Mouse (Mus musculus) cerebellum, adult 2 months (tissue): Measurements from ENCODE around the gene Ski. TPM values are rescaled to one million over a fixed set of nuclear protein-coding genes. Genes with fewer than 3 reads are reported as not detected.

Experiments used
- DNase-seq, 2 experiments: peaks; one replicate each; pipeline ENCODE4 v3.0.0; 2021
- H3K27ac ChIP-seq: fragments of 200-500 bp; 2 replicates; pipeline ENCODE4 v1.5.1; 2012; ENCODE audit warnings: low read length, control low read depth, inconsistent platforms; ENCODE audit not compliant: insufficient read depth
- H3K27me3 ChIP-seq: fragments of 200-500 bp; 2 replicates; pipeline ENCODE4 v1.6.1; 2012; ENCODE audit warnings: inconsistent platforms, mild to moderate bottlenecking, low read length, moderate library complexity; ENCODE audit not compliant: control insufficient read depth, insufficient read depth
- H3K4me1 ChIP-seq: fragments of 200-500 bp; 2 replicates; pipeline ENCODE4 v1.6.1; 2011; ENCODE audit warnings: low read length; ENCODE audit not compliant: control insufficient read depth, insufficient read depth
- H3K4me3 ChIP-seq: fragments of 200-500 bp; replicated peaks from 2 replicates; pipeline ENCODE3; 2011; ENCODE audit warnings: mild to moderate bottlenecking, low read depth, low read length, control low read depth; ENCODE audit not compliant: insufficient read depth
- CTCF ChIP-seq: fragments of 200-500 bp; IDR thresholded peaks from 2 replicates; pipeline ENCODE4 v1.5.1; 2011; ENCODE audit warnings: low read depth, mild to moderate bottlenecking, control low read depth, low read length, moderate library complexity, borderline replicate concordance; ENCODE audit not compliant: insufficient read depth
- POLR2A ChIP-seq: fragments of 200-500 bp; IDR thresholded peaks from 2 replicates; pipeline ENCODE4 v1.6.1; 2011; ENCODE audit warnings: low read length, control low read depth, borderline replicate concordance; ENCODE audit not compliant: insufficient read depth
- whole genome bisulfite sequencing: fragments of 180-500 bp; shearing (Covaris S2); methylation state at CpG from one replicate; pipeline ENCODE4 v1.1.7; 2018; 5-methylcytosine and 5-hydroxymethylcytosine counted together
- polyA plus RNA-seq: library from polyadenylated mRNA; depleted of rRNA; stranded (reverse); fragments of >200 nt; gene quantifications from 2 replicates; pipeline ENCODE4 v1.2.3, GENCODE M21; 2012

Gene Ski
- polyA plus RNA-seq, 1 experiment, result 87.2 TPM

DNA sequence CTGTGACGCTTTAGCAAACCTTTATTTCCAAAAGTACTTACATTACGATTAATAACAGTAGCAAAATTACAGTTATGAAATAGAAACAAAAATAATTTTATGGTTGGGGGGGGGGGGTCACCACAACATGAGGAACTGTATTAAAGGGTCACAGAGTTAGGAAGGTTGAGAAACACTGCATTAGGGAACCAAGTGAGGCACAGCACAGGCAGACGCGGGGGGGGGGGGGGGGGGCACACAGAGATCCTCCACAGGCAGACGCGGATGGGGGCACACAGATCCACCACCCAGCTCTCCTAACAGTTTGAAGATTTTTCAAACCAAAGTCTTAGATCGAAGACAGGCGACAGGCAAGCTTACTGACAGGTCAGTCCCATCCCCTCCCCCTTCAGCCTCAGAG, 15.9 kb downstream of the Ski start:
- H3K4me3 ChIP-seq, result no peak overlapping the region
- no peaks in the 10 kb centered on the region for H3K27me3 ChIP-seq
- DNase-seq, result no peak
- WGBS, result 32% methylated on average over 8 of the region's 8 CpGs
- no peak overlapping the region for H3K27ac ChIP-seq
- peaks cover 86% of the 10 kb centered on the region for H3K4me1 ChIP-seq
- TF ChIP-seq POLR2A (no peak), CTCF (no peak)

DNA sequence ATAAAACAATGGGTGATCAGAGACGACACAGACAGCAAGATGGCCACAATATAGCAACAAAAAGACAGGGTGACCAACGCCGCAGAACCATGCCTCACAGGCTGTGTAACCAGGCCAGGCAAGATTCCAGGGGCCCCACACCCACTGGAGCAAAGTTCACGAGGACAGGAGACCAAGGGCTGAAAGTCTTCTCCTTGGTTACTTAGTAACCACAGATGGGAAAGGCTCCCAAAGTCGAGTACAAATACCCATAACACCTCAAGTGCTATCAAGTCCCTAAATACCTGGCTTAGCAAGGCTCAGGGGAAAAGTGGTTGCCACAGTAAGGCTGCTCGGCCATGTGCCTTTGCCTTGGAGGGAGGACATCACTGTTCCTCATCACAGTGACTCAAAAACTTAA, 16.5 kb downstream of the Ski start:
- DNase-seq, result no peak
- H3K27me3 ChIP-seq, result no peaks in the 10 kb centered on the region
- H3K27ac ChIP-seq, result no peak overlapping the region
- no peak for TF ChIP-seq POLR2A
- no peak for TF ChIP-seq CTCF
- WGBS, result 9% methylated on average over 6 of the region's 6 CpGs
- peaks cover 81% of the 10 kb centered on the region for H3K4me1 ChIP-seq
- no peak overlapping the region for H3K4me3 ChIP-seq

DNA sequence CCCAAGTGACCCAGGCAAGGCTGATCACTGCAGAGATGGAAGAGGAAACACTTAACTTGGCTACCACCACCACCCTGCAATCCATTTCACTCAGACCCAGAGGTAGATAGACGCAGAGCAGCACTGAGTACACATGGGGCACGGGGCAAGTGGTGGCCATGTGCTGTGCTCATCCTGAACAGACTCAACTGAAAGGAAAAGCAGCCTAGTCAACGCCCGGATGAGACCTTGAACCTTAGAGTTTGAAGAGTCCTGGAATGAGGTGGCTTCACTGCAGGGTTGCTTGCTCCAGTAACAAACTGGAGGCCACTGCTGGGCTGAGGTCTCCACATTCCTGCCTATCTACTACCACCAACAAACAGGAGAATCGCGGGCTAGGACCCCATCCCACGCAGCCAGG, 20.6 kb downstream of the Ski start:
- H3K4me3 ChIP-seq, result no peak overlapping the region
- DNase-seq, result no peak
- no peak overlapping the region for H3K27ac ChIP-seq
- TF ChIP-seq CTCF, result no peak
- H3K27me3 ChIP-seq, result no peaks in the 10 kb centered on the region
- peaks cover 70% of the 10 kb centered on the region for H3K4me1 ChIP-seq
- WGBS, result 43% methylated on average over 7 of the region's 7 CpGs

DNA sequence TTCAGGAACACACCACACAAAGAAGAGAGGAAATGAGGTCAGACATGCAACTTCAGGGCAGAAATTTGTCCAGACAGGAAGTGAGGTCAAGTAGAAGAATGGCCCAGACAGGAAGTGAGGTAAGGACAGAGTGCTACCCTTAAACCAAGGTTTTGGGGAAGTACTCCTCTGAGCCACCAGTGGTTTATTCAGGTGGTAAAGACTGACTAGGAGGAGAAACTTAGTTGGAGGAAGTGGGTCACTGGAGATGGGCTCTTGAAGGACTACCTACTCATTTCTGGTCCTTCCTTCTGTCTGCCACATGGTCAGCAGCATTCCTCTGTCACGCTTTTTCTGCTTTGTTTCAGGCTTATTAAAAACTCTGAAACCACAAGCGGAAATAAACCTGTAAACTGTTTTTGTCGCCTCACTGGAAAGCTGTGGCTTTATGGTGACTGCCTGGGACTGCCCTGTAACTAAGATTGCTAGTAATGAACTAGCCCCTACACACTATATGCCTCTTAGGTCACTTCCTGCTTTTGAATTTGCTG, 21.5 kb downstream of the Ski start:
- 27% methylated on average over 3 of the region's 3 CpGs for WGBS
- peaks cover 73% of the 10 kb centered on the region for H3K4me1 ChIP-seq
- no peak overlapping the region for H3K27ac ChIP-seq
- H3K4me3 ChIP-seq, result no peak overlapping the region
- no peak for TF ChIP-seq CTCF
- no peak for TF ChIP-seq POLR2A
- DNase-seq, result no peak
- H3K27me3 ChIP-seq, result no peaks in the 10 kb centered on the region

DNA sequence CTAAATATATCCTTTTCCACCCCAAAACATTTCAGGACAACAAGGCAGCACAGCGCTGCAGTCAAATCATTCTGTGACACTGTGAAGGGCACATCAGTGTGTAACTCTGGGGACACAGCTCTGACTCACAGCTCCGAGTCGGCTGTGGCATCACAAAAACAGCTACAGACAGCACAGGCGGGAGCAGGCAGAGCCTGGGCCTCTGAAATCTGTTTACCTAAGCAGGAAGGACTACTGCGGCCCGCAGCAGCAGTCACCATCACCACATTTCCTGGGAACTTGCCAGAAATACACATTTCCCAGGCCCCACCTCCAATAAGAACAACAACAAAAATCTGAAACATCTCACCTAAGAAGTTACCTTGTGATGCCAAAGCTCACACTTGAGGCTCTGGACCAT, 24.7 kb downstream of the Ski start:
- Histone ChIP-seq H3K27me3 (no peaks in the 10 kb centered on the region), H3K27ac (0 out of 2 replicates have a peak overlapping the region, but pooled peaks have one; percentile 39), H3K4me3 (peak overlapping the region; percentile 43), H3K4me1 (peaks cover 66% of the 10 kb centered on the region)
- DNase-seq, result peak in 1 of 2 experiments; percentile 53
- WGBS, result 4% methylated on average over 6 of the region's 6 CpGs
- TF ChIP-seq CTCF (no peak), POLR2A (no peak)

DNA sequence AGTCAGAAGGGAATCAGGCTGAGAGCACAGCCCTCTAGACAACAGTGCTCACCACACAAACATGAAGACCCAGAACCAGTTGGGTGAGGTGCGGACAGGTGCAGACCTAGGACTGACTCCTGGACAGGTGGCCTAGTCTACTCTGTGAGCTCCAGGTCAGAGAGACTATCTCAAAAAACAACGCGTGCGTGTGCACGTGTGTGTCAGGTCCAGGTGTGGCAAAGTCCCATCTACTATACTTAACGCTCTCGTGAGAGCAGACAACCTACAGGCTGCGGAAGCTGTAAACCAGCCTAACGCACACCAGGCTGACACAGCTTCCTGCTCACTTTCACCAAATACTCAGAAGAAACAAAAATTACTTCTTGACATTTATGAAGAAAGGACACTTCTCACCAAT, 27.2 kb downstream of the Ski start:
- Histone ChIP-seq H3K27me3 (no peaks in the 10 kb centered on the region), H3K27ac (no peak overlapping the region), H3K4me1 (peaks cover 69% of the 10 kb centered on the region), H3K4me3 (no peak overlapping the region)
- 33% methylated on average over 9 of the region's 9 CpGs for WGBS
- no peak for TF ChIP-seq POLR2A
- TF ChIP-seq CTCF, result no peak
- DNase-seq, result no peak

DNA sequence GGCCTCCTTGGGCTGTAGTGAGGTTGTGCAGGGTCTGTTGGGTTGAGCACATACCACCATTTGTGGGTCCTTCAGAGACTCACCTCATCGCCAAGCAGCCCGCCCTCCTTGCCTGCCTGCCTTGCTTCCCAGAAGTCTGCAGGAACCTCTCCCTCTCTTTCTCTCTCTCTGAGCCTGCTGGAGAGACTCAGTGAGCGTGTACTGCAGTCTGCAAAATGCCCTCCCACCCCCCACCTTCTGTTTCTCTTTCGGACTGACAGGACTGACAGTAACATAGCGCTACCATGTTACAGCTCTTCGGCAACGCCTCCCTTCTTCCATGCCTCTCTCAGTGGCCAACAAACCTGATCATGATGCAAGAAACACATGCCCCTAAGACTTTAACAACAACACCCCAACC, 32.1 kb downstream of the Ski start:
- no peaks in the 10 kb centered on the region for H3K27me3 ChIP-seq
- peaks cover 75% of the 10 kb centered on the region for H3K4me1 ChIP-seq
- H3K4me3 ChIP-seq, result no peak overlapping the region
- 12% methylated on average over 7 of the region's 7 CpGs for WGBS
- DNase-seq, result no peak
- 0 out of 2 replicates have a peak overlapping the region, but pooled peaks have one; percentile 26 for H3K27ac ChIP-seq
- TF ChIP-seq POLR2A, result no peak
- no peak for TF ChIP-seq CTCF

DNA sequence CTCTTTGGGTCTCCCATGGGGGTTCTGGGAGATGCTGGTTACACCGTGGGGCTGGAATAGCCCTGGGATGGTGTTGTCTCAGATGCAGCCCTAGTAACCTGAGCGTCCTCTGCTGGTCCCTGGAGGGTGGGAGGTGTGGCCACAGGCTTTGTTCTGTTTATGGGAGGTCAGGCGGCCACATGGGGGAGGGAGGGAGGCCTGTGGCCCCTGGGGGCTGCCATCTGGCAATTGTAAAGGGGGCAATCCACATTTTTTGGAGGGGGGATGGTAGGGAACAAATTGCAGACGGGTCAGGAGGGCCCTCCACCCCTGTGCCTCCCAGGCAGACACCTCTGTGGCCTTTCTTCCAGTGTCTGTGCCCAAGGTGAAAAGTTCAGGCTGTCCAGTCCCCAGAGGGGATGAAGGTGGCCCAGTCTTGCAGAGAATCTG, 32.7 kb downstream of the Ski start:
- 0% methylated on average over 4 of the region's 4 CpGs for WGBS
- Histone ChIP-seq H3K27me3 (no peaks in the 10 kb centered on the region), H3K27ac (no peak overlapping the region), H3K4me1 (peaks cover 77% of the 10 kb centered on the region), H3K4me3 (no peak overlapping the region)
- peak in 1 of 2 experiments; percentile 54 for DNase-seq
- TF ChIP-seq POLR2A (no peak), CTCF (peak; percentile 35; the same call in 1 of the 2 replicates)
